Mouse (Mus musculus) adrenal gland, postnatal 10 days (tissue): ENCODE results near the gene Hipk2. TPM values are rescaled to one million over a fixed set of nuclear protein-coding genes. Genes with fewer than 3 reads are reported as not detected.

Source experiments
- DNase-seq: peaks from one replicate; pipeline ENCODE4 v3.0.0; 2021; ENCODE audit warnings: mixed read lengths
- total RNA-seq, 2 experiments: library from RNA; stranded (reverse); gene quantifications; 2 replicates each; pipeline ENCODE4 v1.2.3; 2021

Hipk2 gene
- total RNA-seq, 2 experiments from 2014 or later = 72.8 to 88.4 TPM

DNA sequence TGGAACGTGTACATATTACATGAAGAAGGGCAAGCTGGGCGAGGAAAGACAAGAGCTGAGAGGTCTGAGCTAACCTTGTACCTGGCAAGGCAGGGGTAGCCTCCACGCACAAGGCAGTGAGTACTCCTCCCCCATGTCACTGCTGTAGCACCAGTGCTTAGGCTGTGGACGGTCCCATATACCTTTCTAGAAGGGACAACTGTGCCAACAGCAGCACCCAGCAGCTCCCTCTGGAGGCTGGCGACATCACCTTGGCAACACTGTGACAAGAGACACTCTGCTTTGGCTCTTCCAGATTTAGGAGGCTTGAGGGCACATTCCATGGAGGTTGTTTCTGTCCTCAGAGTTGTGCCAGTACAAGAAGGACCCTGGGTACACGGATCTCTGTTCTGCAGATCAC, 123.5 kb downstream of the Hipk2 start:
- peak; percentile 53 for DNase-seq

DNA sequence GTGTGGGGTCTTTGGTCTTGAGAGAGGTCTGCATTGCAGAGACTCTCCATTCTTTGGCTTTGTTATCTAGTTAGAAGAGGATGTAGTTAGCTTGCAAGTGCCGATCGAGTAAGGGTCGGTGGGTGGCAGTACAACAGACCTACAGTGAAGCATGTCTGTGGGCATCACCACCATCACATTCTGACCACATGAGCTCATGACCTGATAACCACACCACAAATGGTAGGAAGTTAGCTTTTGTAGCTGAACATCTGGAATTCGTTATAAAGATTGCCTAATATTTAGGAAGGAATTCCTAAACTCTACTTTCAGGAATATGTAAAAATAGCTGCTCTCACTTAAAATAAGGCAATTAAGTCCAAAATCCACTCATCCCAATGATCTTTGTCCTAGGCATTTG, 127.9 kb downstream of the Hipk2 start:
- DNase-seq = no peak

DNA sequence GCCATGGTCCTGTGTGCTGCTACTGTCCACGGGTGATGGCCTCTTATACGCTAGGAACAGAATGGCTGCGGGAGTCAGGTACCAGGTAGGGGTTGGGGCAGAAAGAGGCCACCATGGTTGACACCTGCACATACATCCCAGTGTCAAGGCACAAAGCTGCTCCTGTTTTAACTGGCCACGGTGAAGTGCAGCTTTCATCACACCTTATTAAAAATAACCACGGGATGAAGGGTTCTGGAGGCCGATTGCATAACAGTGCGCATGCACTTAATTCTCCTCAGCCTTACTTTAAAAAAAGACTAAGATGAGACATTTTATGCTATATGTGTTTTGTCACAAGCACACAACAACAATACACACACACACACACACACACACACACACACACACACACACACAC, 132.6 kb downstream of the Hipk2 start:
- no peak for DNase-seq

DNA sequence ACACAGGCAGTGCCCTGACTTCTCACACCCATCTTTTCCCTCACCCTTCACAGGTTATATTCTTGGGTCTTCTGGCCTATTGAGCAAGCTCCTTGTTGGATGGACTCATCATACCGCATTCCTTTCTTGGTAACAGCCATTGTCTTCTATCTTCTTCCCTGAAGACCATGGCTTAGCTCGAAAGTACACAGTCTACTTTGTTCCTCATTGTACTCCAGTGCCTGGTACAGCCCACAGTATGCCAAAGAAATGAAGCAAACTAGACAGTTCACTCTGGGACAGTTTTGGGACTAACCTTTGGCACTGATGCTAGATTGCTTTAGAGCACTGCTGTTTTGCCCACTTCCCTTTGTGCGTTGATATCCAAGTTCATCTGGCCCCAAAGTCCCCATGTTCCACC, 133.5 kb downstream of the Hipk2 start:
- DNase-seq = no peak

DNA sequence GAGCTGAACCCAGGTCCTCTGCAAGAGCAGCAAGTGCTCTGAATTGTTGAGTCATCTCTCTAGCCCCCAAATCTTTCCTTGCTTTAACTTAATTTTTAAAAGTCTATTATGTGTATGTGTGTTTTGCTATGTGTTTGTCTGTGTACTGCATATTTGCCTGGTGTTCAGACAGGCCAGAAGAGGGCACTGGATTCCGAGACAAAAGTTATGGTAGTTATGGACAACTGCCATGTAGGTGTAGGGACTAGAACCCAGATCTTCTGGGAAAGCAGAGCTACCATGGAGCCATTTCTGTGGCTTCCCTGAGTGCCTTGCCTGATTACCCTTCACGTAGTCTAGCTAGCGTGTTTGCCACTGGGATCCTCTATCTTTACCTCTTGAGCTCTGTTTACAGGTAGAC, 134.9 kb downstream of the Hipk2 start:
- DNase-seq = no peak

DNA sequence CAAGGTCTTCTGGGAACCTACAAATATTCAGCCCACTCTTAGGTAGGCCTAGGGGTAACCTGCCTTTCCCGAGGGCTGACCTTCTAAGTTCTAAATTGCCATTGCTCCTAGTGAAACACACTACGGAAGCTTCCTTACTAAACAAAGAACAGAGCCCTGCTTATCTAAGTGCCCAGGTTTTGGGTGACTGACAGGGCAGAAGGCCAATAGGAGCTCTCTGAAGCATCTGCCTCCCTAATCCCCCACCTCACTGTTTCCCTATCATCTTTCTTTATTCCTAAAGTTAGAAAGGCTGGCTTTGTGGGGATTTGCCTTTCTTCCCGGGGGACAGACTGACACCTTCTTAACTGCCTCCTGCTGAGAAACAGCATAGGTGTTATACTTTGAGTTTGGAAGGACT, 136.7 kb downstream of the Hipk2 start:
- DNase-seq = no peak

DNA sequence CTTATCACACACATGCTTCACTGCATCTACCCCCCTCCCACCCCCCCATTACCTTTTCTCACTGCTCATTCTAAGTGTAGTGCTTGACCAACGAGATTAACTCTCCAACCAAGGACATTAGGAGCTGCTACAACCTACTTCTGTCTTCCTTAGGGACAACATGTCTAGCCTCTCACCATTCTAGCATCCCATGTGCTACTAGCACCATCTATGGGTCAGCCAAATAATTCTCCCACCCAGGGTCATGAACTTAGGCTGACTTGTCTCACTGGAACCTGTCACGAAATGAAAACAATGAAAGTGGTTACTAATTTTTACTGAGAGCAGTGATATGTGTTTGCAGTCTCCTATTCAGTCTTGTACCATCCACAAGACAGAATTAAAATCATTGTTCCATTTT, 138.2 kb downstream of the Hipk2 start:
- no peak for DNase-seq

DNA sequence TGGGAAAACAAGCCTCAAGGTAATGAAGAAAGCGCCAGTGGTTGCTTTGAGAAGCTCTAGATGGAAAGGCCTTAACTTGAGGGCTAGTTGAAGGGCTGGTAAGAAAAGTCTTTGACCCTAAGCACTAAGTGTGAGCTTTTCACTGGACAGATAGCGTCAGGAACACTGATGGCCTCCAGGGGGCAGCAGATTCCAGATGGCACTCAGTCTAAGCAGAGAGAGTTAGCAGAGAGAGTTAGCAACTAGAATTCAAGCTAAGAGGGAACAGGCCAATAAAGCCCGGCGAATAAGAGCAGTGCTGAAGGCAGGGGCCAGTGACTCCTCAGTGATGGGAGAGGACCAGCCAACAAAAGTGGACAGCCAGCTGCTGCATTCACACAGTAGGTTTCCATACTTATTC, 139.7 kb downstream of the Hipk2 start:
- peak; percentile 88 for DNase-seq

DNA sequence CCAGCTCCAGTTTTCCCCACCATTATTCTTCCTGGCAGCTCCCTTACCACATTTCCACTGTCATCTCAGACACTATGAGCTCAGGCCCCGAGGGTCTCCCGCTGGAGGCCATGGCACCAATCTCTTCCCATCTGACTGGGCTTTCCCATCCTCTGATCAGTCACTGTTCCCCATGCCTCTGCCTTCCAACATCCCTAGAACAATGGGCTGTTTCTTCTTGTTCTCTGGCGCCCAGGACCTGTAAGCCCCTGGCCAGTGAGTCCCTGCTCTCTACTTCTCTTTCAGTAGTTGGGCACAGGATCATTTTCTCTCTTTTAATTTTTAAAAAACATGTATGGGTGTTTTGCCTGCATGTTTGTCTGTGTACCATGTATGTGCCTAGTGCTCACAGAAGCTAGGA, 143.3 kb downstream of the Hipk2 start:
- no peak for DNase-seq

DNA sequence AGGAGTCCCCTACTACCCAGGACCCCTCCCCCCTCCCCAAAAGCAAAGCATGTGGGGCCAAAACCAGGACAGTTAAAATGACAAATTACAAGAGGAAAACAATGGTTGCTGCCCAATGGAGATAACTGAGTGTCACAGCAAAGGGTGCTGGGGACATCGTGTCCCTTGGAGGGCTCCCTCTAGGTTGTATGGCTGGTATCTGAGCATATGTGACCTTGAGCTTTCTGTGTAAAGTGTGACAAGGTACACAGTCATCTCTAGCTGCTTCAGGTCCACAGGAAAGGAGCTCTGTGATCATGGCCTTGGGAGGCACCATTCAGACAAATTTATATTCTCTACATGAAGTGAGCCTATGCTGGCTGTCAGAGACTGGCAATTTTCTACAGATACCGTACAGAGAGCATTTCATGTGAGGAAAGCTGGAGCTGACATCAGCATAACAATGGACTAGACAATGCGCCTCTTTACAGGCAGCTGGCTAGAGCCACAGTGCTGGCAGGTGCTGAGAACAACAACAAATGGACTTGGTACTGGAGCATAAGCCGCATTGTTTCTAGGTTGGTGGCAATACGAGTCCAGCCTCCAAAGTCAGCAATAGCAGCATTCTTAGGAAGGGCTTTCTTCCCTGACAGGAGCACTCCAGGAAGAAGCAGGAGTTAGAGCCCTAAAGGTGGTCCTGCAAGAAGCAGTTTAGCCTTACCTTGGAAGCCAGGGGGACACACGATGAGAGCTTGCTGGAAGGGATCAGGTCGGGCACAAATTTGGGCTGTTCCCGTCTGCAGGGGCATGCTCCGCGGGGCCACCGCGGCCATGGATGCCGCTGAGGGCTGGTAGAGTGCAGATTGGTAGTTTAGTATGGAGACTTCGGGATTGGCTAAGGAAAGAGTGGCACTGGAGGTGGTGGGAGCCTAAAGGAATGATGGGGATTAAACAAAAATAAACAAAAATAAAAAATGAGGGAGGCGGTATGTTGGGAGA, 145.5 kb downstream of the Hipk2 start:
- no peak for DNase-seq

DNA sequence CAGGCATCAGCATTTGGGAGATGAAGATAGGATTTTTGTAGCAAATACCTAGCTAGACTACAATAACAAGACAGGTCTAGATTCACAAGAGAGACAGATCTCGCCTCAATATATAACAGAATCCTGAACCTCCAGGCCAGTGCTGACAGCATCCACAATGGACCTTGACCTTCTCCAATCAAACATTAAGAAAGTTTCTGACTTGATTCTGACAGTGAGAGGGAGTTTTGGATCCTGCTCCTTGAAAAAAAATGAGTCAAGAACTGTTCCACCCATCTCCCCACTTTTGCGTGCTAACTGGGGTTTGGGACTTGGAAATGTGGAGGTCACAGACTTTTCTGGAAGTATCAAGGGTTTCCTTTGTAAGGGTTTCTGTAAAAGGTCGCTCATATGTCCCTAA, 150.4 kb downstream of the Hipk2 start:
- no peak for DNase-seq

DNA sequence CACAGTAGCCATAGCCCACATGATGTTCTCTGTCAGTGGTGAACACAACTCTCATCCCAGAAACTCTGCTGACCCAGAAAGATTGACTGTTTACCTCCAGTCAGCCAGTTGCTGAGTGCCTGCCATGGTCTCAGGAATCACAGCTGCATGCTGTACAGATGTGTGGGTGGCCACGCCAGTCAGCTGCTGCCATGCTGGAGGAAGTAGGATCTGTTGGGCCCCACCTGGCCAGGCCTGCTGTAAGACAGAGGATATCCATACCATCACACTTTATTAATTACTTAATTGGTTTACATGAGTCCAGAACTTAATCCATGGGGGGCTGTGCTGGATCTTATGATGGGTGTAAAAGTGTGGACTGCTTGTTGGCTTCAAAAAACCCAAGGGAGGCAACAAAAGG, 154.6 kb downstream of the Hipk2 start:
- no peak for DNase-seq

DNA sequence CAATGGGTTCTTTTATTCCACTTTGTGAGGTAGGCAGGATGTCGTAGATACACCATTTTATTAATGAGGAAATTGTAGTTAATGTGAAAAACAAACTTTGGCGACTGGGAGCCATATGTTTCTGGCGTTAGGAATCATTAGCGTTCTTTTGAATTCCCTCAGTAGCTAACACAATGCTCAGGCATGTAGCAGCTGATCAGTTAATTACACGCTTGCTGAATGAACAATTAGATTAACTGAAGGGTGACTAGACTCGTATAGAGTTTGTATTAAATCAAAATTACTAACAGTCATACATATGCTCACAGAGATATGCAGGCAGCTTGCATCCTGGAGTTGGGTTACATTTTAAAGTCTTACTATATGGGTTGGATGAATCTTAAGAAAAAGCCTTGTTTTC, 156.7 kb downstream of the Hipk2 start:
- DNase-seq = no peak

DNA sequence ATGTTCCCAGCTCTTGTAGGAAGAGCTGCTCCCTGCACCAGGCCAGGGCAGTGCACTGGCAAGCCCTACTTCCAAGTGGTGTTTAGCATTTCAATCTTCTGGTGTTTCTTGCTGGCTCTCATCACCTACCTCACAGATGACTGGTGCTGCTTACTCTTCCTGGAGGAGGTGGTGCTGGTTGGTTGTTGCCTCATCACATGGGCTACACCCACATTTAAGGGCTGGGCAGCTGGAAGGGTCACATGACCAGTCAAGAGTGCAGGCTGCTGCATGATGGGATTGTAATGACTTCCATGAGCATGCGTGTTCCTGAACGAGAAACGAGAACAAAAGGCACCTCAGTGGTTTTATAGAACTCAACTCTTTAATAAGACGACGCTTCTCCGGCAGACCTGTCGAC, 157.3 kb downstream of the Hipk2 start:
- no peak for DNase-seq

DNA sequence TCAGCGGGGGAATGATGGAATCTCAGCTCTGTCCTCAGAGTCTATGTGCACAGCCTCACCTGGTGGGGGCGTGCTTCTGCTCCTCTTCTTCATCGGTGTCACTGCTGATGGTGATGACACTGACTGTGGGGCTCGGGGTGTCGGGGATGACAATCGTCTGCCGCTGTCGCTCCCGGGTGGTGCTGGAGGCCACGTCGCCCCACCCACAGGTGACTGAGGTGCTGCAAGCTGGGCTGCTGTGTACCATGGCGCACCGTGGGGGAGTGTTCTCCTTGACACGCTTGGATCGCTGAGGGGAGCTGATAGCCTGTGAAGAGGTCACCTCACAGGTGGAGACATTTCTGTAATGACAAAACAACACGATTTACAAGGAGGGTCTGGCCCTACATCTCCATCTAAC, 160.1 kb downstream of the Hipk2 start:
- no peak for DNase-seq

DNA sequence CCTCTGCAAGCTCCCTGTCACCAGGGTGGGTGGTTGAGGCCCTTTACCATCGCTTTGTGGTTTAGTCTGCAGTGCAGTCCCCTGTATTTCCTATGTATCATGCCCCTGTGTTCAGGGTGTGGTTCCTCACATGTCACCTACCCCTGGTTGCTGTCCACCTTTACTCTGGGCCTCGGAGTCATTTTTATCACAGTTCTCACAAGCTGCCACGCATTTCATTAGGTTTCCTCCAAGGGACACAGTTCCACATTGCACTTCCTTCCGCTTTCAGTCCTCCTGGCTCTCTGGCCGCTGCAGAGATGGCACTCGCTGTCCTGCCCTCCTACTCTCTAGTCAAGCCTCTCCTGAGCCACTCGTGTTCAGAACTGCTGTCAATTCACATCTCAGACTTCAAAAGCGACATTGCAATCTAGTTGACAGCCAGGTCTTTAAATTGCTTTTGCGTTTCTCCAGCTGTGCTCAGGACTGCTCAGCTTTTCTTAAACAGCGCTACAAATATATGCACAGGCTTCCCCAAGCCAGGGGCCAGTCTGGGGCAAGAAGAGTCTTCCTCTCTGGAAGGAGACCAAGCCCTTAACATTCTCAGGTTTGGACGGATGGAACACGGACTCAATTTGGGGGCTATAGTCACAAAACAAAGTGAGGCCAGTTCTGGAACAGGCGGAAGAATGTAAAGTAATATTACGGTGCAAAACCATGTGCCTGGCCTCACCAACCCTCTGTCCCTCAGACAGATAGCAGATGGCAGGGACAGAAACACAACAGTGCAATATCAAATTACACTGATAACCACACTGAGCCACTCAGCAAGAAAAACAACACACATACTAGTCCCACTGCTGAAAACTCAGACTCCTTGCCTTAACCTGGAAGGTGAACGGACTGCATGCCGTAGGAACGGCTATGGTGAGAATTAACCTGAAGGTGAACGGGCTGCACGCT, 161.7 kb downstream of the Hipk2 start:
- DNase-seq = no peak

DNA sequence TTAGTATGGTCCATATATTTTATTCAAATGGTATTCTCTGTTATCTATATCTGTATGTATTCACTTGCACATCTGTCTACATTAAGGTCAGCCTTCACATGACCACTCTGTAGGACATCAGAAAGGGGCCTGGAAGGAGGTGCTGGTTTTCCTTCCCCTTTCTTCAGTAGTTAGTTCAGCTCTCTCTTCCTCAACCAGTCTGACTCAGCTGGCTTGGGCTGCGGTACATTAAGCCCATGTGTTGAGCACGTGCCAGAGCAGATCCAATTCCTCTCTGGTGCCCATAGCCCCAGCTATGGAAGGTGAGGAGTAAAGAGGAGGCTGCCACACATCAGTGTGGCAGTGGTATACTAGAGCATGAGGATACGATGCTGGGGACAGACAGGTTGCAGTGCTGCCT, 165.5 kb downstream of the Hipk2 start:
- DNase-seq = no peak

DNA sequence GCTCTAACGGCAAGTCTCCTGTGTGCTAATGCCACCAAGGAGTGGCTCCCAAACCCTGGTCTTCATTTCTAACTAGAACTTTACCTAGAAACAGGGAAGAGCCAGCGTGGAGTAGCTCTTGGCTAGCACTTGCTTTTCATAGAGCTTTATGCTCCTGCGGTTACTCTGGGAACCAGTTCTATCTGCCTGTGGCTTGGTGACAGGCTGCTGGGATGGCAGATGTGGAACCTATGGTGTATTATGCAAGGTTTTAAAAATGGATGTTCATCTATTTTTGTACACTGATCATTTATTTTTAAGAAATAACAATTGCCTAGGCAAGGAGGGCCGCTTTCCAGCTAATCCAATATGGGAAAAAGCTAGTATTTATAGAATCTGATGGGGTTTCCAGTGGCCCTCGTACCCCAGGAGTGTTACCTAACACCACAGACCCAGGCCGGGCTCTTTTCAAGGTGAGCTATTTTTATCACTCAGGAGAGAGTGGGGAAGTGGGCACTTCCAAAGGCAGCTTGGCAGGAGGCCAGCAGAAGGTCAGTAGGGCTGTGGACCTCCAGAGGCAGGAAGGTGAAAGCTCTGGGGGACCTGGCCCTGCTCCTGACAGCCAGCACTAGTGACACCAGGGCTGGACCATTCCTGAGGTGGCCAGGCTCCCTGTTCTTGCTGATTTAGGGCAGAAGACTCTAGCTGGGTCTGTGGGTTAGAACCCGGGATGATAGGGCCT, 171.5 kb downstream of the Hipk2 start:
- DNase-seq = peak; percentile 46

DNA sequence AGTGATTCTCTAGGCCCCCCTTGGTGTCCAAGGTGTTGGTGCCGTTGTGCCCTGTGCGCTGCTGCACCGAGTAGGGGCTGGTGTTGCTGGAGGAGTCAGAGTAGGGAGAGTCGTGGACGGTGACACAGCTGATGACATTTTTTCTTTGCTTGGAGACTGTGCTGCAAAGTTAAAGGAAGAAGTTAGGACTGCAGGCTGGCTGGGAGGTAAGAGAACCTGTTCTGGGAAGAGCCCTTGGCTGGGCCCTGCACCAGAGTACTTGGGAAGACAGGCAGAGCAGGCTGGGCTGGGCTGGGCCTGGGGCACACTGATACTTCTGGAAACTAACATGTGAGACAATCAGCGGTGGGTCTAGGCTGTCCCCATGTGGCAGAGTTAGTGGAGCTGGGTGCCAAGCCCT, 172.4 kb downstream of the Hipk2 start:
- DNase-seq = no peak

DNA sequence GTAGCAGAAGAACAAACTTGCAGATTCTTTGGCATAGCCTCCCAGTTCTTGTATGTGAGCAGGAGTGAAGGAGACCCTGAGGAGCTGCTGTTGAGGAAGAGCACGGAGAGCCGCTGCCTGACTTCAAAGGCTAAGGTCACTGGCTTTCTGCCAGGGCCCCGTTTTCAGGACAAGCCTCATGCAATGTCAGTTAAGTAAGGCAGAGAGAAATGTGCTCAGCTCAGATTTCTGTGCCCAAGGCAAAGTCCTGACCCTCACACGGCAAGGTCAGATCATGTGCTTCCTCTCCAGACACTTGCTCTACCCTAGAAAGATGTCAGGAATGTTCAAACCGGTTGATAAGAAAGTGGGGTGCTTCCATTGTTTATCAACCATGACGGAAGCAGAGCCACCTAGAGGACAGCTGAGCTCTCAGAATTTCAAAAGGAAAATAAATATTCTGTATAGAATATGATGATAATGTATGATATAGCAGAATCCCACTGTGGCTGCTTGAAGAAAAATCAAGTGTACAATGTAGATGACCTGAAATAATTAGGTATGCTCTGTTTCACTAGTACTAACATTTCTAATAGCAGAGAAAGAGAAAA, 173.1 kb downstream of the Hipk2 start:
- DNase-seq = peak; percentile 86

DNA sequence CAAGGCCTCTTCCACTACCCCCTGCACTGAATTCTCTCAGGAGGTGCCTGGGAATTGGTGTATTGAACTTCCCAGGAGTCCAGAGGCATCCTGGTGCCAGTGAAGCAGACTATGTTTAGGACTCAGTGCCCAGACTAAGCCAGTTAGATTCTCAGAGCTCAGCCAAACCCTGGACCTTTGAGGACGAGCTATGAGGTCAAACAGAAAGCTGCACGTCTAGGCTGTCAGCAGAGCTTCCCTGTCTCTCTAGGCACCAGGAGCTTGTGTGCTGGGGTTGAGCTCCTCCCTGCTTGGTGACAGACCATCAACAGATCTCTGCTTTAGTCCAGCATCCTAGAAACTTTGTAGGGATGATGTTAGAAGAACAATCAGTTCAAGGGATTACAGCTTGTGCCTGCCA, 174.5 kb downstream of the Hipk2 start:
- no peak for DNase-seq

DNA sequence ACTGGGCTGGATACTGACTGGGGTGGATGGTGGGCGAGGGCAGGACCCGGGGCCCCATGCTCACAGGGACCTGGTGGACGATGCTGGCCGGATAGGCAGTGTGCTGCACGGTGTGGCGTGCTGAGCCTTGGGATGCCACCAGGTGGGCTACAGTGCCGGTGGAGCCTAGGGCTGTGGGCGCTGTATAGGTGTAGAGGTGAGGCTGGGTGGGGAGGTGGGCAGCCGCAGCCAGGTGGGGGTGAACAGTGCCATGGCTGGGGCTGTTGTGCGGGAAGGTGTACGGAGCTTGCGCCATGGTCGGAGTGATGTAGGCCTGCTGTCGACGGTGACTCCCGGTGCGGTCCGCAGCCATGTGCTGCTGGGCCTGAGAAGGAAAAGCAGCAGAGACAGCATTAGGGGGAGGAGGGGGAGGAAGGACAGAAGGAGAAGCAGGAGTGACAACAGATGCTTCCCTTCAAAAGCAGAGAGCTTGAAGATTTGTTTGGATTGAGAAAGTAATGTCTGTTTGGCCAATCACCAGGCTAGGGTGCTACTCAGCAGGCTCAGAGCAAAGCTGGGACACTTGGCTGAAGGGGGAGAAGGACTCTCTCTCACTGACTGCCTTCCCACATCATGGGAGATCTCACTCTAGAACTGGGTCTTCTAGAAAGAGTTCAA, 177.6 kb downstream of the Hipk2 start:
- DNase-seq = no peak
